Mouse (Mus musculus) forebrain, embryonic 10.5 days (tissue): ENCODE measurements at regions not wholly inside any gene's neighbourhood (a gene's known extent, or its start where the extent isn't known, plus 50 kb on each side); places are given as distances from the start of the nearest gene placed in this dataset. TPM values are rescaled to one million over a fixed set of nuclear protein-coding genes. Genes with fewer than 3 reads are reported as not detected.

ENCODE experiments used
- DNase-seq: peaks from one replicate; pipeline ENCODE4 v3.0.0-alpha.2; 2017; ENCODE audit warnings: low spot score; ENCODE audit errors: extremely low spot score
- H3K27ac ChIP-seq: fragments of 300-500 bp; sonication (generic); 2 replicates; pipeline ENCODE4 v1.5.1; 2016; ENCODE audit warnings: mild to moderate bottlenecking
- H3K27me3 ChIP-seq: fragments of 300-500 bp; sonication (generic); 2 replicates; pipeline ENCODE4 v1.6.1; 2016; ENCODE audit warnings: mild to moderate bottlenecking; ENCODE audit not compliant: poor library complexity, severe bottlenecking
- H3K36me3 ChIP-seq: fragments of 300-500 bp; sonication (generic); replicated peaks from 2 replicates; pipeline ENCODE4 v1.6.1; 2016; ENCODE audit warnings: mild to moderate bottlenecking, moderate library complexity
- H3K4me1 ChIP-seq: fragments of 300-500 bp; sonication (generic); 2 replicates; pipeline ENCODE4 v1.6.1; 2016
- H3K4me3 ChIP-seq: fragments of 300-500 bp; sonication (generic); 2 replicates; pipeline ENCODE4 v1.5.1; 2016; ENCODE audit warnings: mild to moderate bottlenecking, moderate library complexity
- H3K9me3 ChIP-seq: fragments of 300-500 bp; sonication (generic); 2 replicates; pipeline ENCODE4 v1.6.1; 2016; ENCODE audit warnings: mild to moderate bottlenecking, moderate library complexity
- WGBS: fragments of 180-500 bp; shearing (Covaris S2); methylation state at CpG from one replicate; pipeline ENCODE4 v1.1.7; 2016; 5-methylcytosine and 5-hydroxymethylcytosine counted together
- microRNA-seq: library from miRNA; unstranded; fragments of <30 nt; microRNA quantifications from one replicate; pipeline ENCODE4, GENCODE M21; 2017

GRCm38 (mm10) chr5:83533901-83534300, 178.9 kb upstream of the Tecrl start:
- DNase-seq = no peak
- Histone ChIP-seq H3K4me1 (no peaks in the 10 kb centered on the region), H3K9me3 (no peaks in the 10 kb centered on the region), H3K27me3 (no peaks in the 10 kb centered on the region), H3K4me3 (no peak overlapping the region), H3K27ac (no peak overlapping the region), H3K36me3 (no peaks in the 10 kb centered on the region)
- 75% methylated on average over 3 of the region's 3 CpGs for WGBS

- H3K36me3 ChIP-seq = no peaks in the 10 kb centered on the region
- no peak overlapping the region for H3K27ac ChIP-seq
- no peaks in the 10 kb centered on the region for H3K4me1 ChIP-seq
- no peak for DNase-seq
- WGBS = 79% methylated on average over 1 of the region's 1 CpGs
- H3K9me3 ChIP-seq = no peaks in the 10 kb centered on the region
- no peaks in the 10 kb centered on the region for H3K27me3 ChIP-seq
- H3K4me3 ChIP-seq = no peak overlapping the region
Observed at GRCm38 (mm10) chr5:83518661-83519060, 163.7 kb upstream of the Tecrl start.

DNA sequence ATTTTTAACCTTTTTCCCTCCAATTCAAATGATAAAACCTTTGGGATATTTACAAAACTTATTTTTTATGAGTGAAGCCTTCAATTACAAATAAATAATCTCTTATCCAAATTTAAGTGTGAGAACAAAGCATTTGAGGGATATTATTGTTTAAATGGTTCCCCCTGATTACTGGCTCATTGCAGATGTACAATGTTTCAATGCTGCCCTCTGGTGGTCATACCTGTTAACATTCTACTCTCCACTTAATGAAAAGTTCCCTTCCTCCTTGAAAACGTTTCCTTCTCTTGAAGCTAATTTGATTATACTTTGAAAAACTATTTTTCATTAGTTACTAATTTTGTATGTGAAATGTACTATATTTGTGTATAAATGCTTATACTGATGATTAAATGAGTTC, 129.1 kb upstream of the Tecrl start:
- no peaks in the 10 kb centered on the region for H3K4me1 ChIP-seq
- H3K4me3 ChIP-seq = no peak overlapping the region
- no peak overlapping the region for H3K27ac ChIP-seq
- H3K27me3 ChIP-seq = no peaks in the 10 kb centered on the region
- H3K36me3 ChIP-seq = no peaks in the 10 kb centered on the region
- WGBS = 15% methylated on average over 1 of the region's 1 CpGs
- no peaks in the 10 kb centered on the region for H3K9me3 ChIP-seq
- DNase-seq = no peak

DNA sequence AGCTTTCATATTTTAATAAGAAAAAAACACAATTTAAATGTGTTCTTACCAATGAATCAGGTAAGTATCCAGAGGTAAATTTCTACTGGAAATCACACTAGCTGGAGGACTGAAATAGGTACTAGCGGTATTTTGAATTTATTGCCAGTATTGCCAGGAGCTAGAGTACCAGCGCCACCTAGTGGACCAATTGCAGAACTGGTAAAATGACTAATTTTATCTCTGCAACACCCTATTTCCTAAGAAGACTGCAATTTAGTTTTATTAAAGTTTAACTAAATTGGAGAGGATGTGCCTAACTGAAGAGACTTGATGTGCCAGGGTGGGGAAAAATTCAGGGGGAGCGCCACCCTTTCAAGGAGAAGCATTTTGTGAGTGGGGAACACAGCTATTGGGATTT, 85.3 kb upstream of the Tecrl start:
- peak; percentile 26 for DNase-seq
- Histone ChIP-seq H3K4me1 (no peaks in the 10 kb centered on the region), H3K9me3 (no peaks in the 10 kb centered on the region), H3K36me3 (no peaks in the 10 kb centered on the region), H3K27me3 (no peaks in the 10 kb centered on the region), H3K27ac (no peak overlapping the region), H3K4me3 (no peak overlapping the region)
- 9% methylated on average over 3 of the region's 3 CpGs for WGBS

GRCm38 (mm10) chr5:83436510-83436909, 81.5 kb upstream of the Tecrl start:
- no peaks in the 10 kb centered on the region for H3K36me3 ChIP-seq
- no peak overlapping the region for H3K4me3 ChIP-seq
- WGBS = 92% methylated on average over 1 of the region's 1 CpGs
- H3K27ac ChIP-seq = no peak overlapping the region
- no peaks in the 10 kb centered on the region for H3K9me3 ChIP-seq
- H3K4me1 ChIP-seq = no peaks in the 10 kb centered on the region
- no peak for DNase-seq
- H3K27me3 ChIP-seq = no peaks in the 10 kb centered on the region

DNA sequence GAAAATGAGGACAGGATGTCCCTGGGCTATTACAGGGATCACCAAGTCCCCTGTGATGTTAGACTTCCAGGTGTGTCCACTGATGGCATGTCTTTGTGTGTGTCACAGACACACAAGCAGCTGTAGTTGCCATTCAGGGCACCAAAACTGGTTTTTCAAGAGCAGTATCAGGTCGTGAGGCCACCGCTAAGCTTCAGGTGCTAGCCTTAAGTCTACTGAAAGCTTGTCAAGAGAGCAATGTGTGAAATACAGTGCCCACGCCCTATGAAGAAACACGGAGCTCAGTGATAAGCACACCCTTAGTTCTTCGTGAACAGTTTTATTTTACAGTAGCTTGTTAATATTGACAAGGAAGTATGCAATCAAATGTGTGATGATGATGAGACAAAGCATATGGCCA, 66.7 kb upstream of the Tecrl start:
- Histone ChIP-seq H3K4me1 (no peaks in the 10 kb centered on the region), H3K9me3 (no peaks in the 10 kb centered on the region), H3K4me3 (no peak overlapping the region), H3K27me3 (no peaks in the 10 kb centered on the region), H3K27ac (no peak overlapping the region), H3K36me3 (no peaks in the 10 kb centered on the region)
- no peak for DNase-seq
- WGBS = 82% methylated on average over 5 of the region's 5 CpGs

DNA sequence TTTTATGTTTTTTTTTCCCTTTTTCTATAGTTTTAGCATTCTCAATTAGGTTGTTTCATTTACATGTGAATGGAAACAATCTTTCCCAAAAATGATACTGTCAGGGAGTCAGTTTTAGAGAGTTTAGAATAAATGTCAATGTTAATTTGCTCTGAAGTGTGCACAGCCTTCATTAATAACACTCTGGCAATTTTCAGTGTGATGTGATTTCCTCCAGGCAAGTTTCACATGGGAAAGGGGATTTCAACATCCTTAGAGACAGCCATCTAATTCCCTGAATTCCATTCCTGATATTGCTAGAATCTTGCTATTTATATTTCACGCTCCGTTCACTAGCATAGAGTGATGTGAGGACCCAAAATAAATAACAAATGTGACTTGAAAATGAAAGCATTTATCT, 55.2 kb upstream of the Tecrl start:
- H3K36me3 ChIP-seq = no peaks in the 10 kb centered on the region
- 91% methylated on average over 2 of the region's 2 CpGs for WGBS

GRCm38 (mm10) chr5:83405266-83405954, 50.4 kb upstream of the Tecrl start:
- no peaks in the 10 kb centered on the region for H3K4me1 ChIP-seq
- no peaks in the 10 kb centered on the region for H3K27me3 ChIP-seq
- H3K9me3 ChIP-seq = no peaks in the 10 kb centered on the region
- H3K36me3 ChIP-seq = no peaks in the 10 kb centered on the region
- WGBS = 82% methylated on average over 4 of the region's 4 CpGs
- DNase-seq = no peak
- H3K4me3 ChIP-seq = no peak overlapping the region
- no peak overlapping the region for H3K27ac ChIP-seq

More for the DNA sequence above, 55.2 kb upstream of the Tecrl start:
- H3K9me3 ChIP-seq = no peaks in the 10 kb centered on the region
- no peak overlapping the region for H3K4me3 ChIP-seq
- H3K4me1 ChIP-seq = no peaks in the 10 kb centered on the region
- no peak for DNase-seq
- H3K27ac ChIP-seq = no peak overlapping the region
- no peaks in the 10 kb centered on the region for H3K27me3 ChIP-seq

Small RNAs in the stretch of these regions (microRNA-seq; reads per million reads assigned to microRNA genes)
- gene Gm44303 = not detected
